8 mouse cellular contexts compared by ENCODE assay signal in the genomic region with DNA sequence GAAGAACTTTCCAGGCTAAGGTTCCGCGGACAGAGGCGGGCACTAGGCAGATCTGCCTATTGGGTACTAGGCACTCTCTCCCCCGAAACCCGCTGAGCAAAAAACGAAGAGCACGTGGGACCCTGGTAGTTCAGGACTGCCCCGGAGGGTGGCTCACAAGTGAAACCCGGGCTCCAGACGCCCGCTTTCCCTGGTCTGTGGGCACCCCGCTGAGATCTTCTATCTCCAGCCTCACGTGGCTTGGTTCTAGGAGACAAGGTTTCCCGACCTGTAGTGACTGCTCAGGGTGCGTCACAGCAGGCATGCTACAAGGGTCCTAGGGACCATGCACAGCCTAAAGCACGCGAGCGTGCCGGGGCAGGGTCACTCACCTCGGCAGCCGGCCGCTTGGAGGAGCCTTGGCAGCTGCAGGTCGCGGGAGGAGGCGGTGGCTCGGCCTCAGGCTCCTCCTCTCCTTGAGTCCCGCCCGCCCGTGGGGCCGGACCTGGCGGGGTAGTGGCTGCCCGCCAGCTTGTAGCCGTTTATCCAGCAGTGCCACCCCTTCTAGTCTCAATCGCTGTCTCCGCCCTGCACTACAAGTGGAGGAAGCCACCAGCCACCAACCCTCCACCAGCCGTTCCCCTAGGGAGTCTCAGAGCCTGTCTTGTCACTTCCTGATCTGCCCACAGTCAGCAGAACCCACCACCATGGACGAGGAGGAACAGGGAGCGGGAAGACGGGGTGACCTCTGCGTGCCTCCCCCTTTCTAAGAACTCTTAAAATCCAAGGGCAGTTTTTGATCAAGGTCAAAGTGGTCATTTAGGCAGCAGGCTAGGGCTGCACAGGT. TPM values are rescaled to one million over a fixed set of nuclear protein-coding genes. Genes with fewer than 3 reads are reported as not detected.
DNase-seq lines count a peak whose midpoint lies in the region; ATAC-seq lines count a peak whose summit lies in the region.

No protein-coding gene starts in this region.

- H3K27ac ChIP-seq in hindbrain, embryonic 10.5 days = peak overlapping the region; percentile 59
- H3K27ac ChIP-seq in lung, embryonic 16.5 days (ENCODE audit: low read length) = no peak overlapping the region

- H3K4me1 ChIP-seq in hindbrain, embryonic 10.5 days (replicated peaks) = peaks cover 17% of the 10 kb centered on the region
- H3K4me1 ChIP-seq in lung, embryonic 16.5 days (replicated peaks; ENCODE audit: control insufficient read depth, insufficient read depth, low read length) = peaks cover 3% of the 10 kb centered on the region; the same call in 1 of the 2 replicates

- H3K36me3 ChIP-seq in hindbrain, embryonic 10.5 days = no peaks in the 10 kb centered on the region
- H3K36me3 ChIP-seq in lung, embryonic 16.5 days (ENCODE audit: control insufficient read depth, insufficient read depth, low read length) = no peaks in the 10 kb centered on the region

- H3K4me2 ChIP-seq in lung, embryonic 16.5 days (ENCODE audit: low read depth, low read length) = peak overlapping the region; percentile 99

- peak overlapping the region; percentile 58 for H3K4me3 ChIP-seq in hindbrain, embryonic 10.5 days
- peak overlapping the region; percentile 61 for H3K4me3 ChIP-seq in lung, embryonic 16.5 days (ENCODE audit: low read length)

- peak overlapping the region; percentile 59 for H3K9ac ChIP-seq in lung, embryonic 16.5 days (ENCODE audit: low read length)

- H3K9me3 ChIP-seq in hindbrain, embryonic 10.5 days = no peaks in the 10 kb centered on the region
- no peaks in the 10 kb centered on the region for H3K9me3 ChIP-seq in lung, embryonic 16.5 days (ENCODE audit: control insufficient read depth, low read length)

- 1% methylated on average over 40 of the region's 40 CpGs for WGBS in hindbrain, embryonic 10.5 days
- WGBS in lung, embryonic 16.5 days = under 1% methylated on average over 40 of the region's 40 CpGs

- peak; percentile 88 for ATAC-seq in frontal cortex, adult (ENCODE audit: low TSS enrichment)
- peak; percentile 96 for ATAC-seq in lung, embryonic 16.5 days (ENCODE audit: low read depth)

- peak; percentile 96 for DNase-seq in MEL-GATA-1-ER (ENCODE audit: extremely low read depth, low read depth)
- DNase-seq in cerebellum, adult 9-10 months = peak; percentile 29
- peak; percentile 74 for DNase-seq in hindbrain, embryonic 10.5 days (ENCODE audit: low spot score)
- peak; percentile 82 for DNase-seq in layer of hippocampus, adult 9-11 months
- DNase-seq in ovary, adult 18-20 months (ENCODE audit: low spot score) = peak; percentile 91
- peak; percentile 60 for DNase-seq in thymus, postnatal 0 days (ENCODE audit: low spot score)

- peaks cover 22% of the 10 kb centered on the region for H3K27me3 ChIP-seq in hindbrain, embryonic 10.5 days (ENCODE audit: insufficient read depth, poor library complexity, severe bottlenecking)
- H3K27me3 ChIP-seq in lung, embryonic 16.5 days (ENCODE audit: control insufficient read depth, insufficient read depth, low read depth, low read length) = no peaks in the 10 kb centered on the region

RNA-seq across cellular contexts. Expression of gene Steap3, which starts 7.4 kb away (rescaled TPM):
- 3.3 and 3.6 TPM in 2 replicates for polyA plus RNA-seq in hindbrain, embryonic 10.5 days (2016; fragmentation: Nextera tagmentation; extraction: Ambion mirVana)
- 3.0 and 3.6 TPM in 2 replicates for polyA plus RNA-seq in lung, embryonic 16.5 days (2015; fragmentation: Nextera tagmentation; extraction: Ambion mirVana)
- polyA plus RNA-seq in thymus, postnatal 0 days (2015; fragmentation: Nextera tagmentation; extraction: Ambion mirVana) = 4.7 and 5.0 TPM in 2 replicates

Comparison
In these comparisons a context has a peak if more than half of its experiments do, and no peak if none do; other contexts are left out.
1. DNase-seq: peak in every context shown above with its lines; median percentile 96 in MEL-GATA-1-ER; 91 in ovary, adult 18-20 months; 82 in layer of hippocampus, adult 9-11 months; 74 in hindbrain, embryonic 10.5 days; 60 in thymus, postnatal 0 days; 29 in cerebellum, adult 9-10 months.